Mouse (Mus musculus): ENCODE data around the gene Clic6. TPM values are rescaled to one million over a fixed set of nuclear protein-coding genes. Genes with fewer than 3 reads are reported as not detected.

Gene Clic6
- polyA plus RNA-seq (2014; fragmentation: Illumina TruSeq; extraction: RNeasy Lipid Tissue Mini Kit (QIAGEN cat#74804); ENCODE audit: low read depth, low replicate concordance), result 3.0 TPM

GRCm38 (mm10) chr16:92485436-92485835 lies at the start of gene Clic6:
Clic6 (plus strand) TSS chr16:92485736.

GRCm38 (mm10) chr16:92470706-92471105 lies 14.8 kb upstream of the Clic6 start, which contains the start of gene Rcan1:
Rcan1 (minus strand) TSS chr16:92470867.

Other genes starting within 250 kb of the Clic6 start
- not detected for gene Kcne2, start 193.3 kb upstream of the Clic6 start, polyA plus RNA-seq (2014; fragmentation: Illumina TruSeq; extraction: RNeasy Lipid Tissue Mini Kit (QIAGEN cat#74804); ENCODE audit: low read depth, low replicate concordance)
- 25.0 TPM for gene Smim11, start 184.4 kb upstream of the Clic6 start, polyA plus RNA-seq (2014; fragmentation: Illumina TruSeq; extraction: RNeasy Lipid Tissue Mini Kit (QIAGEN cat#74804); ENCODE audit: low read depth, low replicate concordance)
- 160 TPM for gene Fam243, start 164.3 kb upstream of the Clic6 start, polyA plus RNA-seq (2014; fragmentation: Illumina TruSeq; extraction: RNeasy Lipid Tissue Mini Kit (QIAGEN cat#74804); ENCODE audit: low read depth, low replicate concordance)
- not detected for gene Kcne1, start 126.3 kb upstream of the Clic6 start, polyA plus RNA-seq (2014; fragmentation: Illumina TruSeq; extraction: RNeasy Lipid Tissue Mini Kit (QIAGEN cat#74804); ENCODE audit: low read depth, low replicate concordance)
- gene Rcan1, start 14.9 kb upstream of the Clic6 start, polyA plus RNA-seq (2014; fragmentation: Illumina TruSeq; extraction: RNeasy Lipid Tissue Mini Kit (QIAGEN cat#74804); ENCODE audit: low read depth, low replicate concordance), result 10.3 TPM